Mouse (Mus musculus) C2C12 (cell line): Measurements from ENCODE around the gene Olfr446.

Experiments
- CEBPB ChIP-seq: IDR thresholded peaks from one replicate; pipeline ENCODE4 v1.6.1; 2011; ENCODE audit warnings: low read depth, mild to moderate bottlenecking, control low read depth, moderate library complexity
- CTCF ChIP-seq: IDR thresholded peaks from one replicate; pipeline ENCODE4 v1.5.1; 2011; ENCODE audit not compliant: control insufficient read depth, insufficient read depth, insufficient read length
- MAX ChIP-seq: IDR thresholded peaks from one replicate; pipeline ENCODE4 v1.6.1; 2011; ENCODE audit warnings: mild to moderate bottlenecking, control low read depth
- MYOD1 ChIP-seq: IDR thresholded peaks from one replicate; pipeline ENCODE4 v1.6.1; 2011; ENCODE audit warnings: low read depth; ENCODE audit not compliant: control insufficient read depth, insufficient read length
- USF1 ChIP-seq: IDR thresholded peaks from one replicate; pipeline ENCODE4 v1.6.1; 2011; ENCODE audit warnings: low read depth, mild to moderate bottlenecking, control low read depth, moderate library complexity

GRCm38 (mm10) chr6:42921077-42921476 lies at the start of gene Olfr446:
- TF ChIP-seq USF1, result no peak
- TF ChIP-seq CTCF, result no peak
- no peak for TF ChIP-seq MYOD1
- TF ChIP-seq CEBPB, result no peak
- no peak for TF ChIP-seq MAX
